Mouse (Mus musculus): Measurements from ENCODE around the gene Sema3g.

The Sema3g gene

DNA sequence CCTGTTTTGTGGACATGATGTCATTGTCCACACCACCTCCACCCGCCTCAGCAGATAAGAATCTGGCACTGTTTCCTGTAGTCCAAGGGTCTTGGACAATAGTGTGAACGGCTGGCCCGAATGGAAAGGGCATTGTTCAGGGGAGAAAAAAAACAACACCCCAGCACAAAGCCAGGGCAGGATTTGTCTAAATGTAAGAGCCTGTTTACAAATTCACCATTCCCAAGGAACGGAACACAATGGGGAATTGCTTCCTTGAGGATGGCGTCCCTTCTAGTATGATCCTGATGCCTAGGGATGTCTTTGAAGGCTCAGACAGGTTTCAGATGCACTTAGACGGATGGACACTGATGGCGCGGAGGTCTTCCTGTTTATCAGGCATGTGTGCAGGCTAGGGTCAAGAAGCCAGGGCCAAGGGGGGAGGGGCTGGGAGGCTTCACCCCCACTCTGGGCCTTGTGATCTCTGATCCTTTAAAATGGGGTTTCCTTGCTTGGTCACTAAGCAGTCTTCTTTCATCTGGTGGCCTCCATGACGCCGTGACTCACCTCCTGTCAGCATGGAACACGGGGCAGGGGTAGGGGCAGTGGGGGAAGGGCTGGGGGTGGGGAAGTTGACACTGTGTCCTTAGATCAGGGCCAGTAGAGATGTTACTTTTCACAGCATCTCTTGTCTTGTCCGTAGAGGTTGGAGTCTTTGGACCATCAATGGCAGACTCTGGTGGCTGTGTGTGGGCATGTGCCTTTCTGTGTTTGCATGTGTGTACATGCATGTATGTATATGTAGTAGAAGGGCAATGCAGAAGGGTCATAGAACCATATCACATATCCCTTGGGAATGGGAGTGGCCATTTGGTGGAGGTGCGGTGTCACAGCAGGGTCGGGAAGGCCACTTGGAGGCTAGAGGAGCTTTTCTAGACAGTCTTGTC, 15.7 kb downstream of the Sema3g start:
- DNase-seq, result no peak

- DNase-seq, result peak; percentile 78
Observed at GRCm38 (mm10) chr14:31233996-31234591, 16.4 kb downstream of the Sema3g start.

GRCm38 (mm10) chr14:31237101-31237882, 19.6 kb downstream of the Sema3g start:
- no peak for DNase-seq

- no peak for DNase-seq
Observed at GRCm38 (mm10) chr14:31240528-31240927, 22.9 kb downstream of the Sema3g start.

GRCm38 (mm10) chr14:31244777-31245176, 27.1 kb downstream of the Sema3g start:
- DNase-seq, result no peak

DNA sequence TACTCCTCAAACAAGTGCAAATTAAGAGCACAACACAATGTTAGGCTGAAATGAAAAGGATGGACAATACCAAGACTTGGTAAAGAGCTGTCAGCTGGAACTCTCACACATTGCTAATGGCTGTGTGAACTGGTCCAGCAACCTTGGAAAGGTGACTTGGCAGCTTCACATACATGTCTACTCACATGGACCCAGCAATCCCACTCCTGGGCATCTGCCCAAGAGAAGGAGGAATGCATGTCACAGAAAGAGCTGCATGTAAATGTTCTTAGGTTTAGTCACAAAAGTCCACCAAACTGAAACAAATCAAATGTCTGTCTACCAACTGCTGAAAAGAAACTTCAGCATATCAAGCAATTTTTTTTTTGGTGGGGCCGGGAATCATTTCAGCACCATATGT, 28.3 kb downstream of the Sema3g start:
- DNase-seq, result no peak

DNA sequence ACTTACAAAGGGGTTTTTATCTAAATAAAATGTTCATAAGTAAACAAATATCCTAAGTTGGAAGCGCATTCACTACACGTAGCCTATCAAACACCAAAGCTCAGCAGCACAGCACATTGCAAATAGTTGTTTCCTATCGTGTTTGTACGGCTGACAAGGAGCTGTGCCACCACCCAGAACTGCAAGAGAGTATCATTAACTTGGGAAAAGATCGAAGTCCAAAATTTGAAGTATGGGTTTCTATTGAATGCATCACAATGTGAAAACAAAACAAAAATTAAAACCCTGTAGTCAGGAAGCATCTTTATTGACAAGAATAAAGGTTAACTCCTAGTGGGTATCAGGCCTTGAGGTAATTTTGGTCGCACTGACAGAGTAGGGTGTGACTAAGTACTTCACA, 30.7 kb downstream of the Sema3g start:
- no peak for DNase-seq

- no peak for DNase-seq
Observed at GRCm38 (mm10) chr14:31250222-31251083, 32.8 kb downstream of the Sema3g start.

DNA sequence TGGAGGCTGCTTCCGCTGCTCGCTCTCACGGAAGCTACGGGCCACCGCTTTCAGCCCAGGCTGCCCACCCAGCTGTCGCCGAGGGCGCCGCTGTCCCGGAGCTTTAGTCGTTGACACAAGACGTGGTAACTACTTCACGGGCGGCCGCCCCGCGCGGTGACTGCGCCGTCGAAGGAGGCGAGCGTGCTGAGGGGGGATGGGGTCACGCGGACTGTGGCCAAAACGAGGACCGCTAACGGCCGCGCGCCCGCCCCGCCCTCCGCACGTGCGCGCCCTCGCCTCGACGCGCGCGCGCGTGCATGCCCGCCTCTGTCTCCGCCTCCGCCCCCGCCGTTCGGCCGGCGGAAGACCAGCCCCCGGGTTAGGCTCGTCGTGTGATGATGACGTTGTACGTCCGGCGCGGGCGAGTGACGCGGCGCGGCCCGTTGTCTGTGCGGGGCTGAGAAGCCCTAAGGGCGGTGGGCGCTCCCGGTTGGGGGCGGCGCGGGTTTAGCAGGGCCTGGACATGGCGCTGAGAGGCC, 33.5 kb downstream of the Sema3g start, which contains the start of the genes Phf7 and Bap1:
Gene Phf7, minus strand, starts transcription at position 234 of the 521 bp plus-strand sequence.
Gene Bap1, plus strand, starts transcription at position 367 of the 521 bp plus-strand sequence.
- DNase-seq, result peak; percentile 95

GRCm38 (mm10) chr14:31251626-31252025, 34.0 kb downstream of the Sema3g start:
- DNase-seq, result no peak

DNA sequence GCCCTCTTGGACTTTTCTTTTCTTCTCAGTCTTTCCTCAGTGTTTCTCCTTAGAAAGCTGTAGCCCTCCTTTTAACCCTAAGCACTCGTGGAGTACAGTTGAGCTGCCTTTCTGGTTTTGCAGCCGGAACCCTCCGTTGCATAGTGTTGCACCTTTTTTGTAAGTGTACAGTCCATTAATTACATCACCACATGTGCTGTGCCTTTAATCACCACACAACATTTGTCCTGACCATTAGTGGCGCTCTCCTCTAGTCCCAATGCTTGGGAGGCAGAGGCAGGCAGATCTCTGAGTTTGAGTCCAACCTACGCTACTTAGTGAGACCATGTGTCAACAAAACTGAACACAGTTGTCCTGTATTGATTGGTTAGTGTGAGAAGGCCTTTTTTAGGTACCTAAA, 34.4 kb downstream of the Sema3g start:
- DNase-seq, result no peak

GRCm38 (mm10) chr14:31258476-31259050, 40.9 kb downstream of the Sema3g start:
- DNase-seq, result no peak

- no peak for DNase-seq
Observed at GRCm38 (mm10) chr14:31260374-31260773, 42.7 kb downstream of the Sema3g start.

- no peak for DNase-seq
Observed at GRCm38 (mm10) chr14:31260932-31261331, 43.3 kb downstream of the Sema3g start.

GRCm38 (mm10) chr14:31267649-31268048, 50.0 kb downstream of the Sema3g start:
- DNase-seq, result no peak

DNA sequence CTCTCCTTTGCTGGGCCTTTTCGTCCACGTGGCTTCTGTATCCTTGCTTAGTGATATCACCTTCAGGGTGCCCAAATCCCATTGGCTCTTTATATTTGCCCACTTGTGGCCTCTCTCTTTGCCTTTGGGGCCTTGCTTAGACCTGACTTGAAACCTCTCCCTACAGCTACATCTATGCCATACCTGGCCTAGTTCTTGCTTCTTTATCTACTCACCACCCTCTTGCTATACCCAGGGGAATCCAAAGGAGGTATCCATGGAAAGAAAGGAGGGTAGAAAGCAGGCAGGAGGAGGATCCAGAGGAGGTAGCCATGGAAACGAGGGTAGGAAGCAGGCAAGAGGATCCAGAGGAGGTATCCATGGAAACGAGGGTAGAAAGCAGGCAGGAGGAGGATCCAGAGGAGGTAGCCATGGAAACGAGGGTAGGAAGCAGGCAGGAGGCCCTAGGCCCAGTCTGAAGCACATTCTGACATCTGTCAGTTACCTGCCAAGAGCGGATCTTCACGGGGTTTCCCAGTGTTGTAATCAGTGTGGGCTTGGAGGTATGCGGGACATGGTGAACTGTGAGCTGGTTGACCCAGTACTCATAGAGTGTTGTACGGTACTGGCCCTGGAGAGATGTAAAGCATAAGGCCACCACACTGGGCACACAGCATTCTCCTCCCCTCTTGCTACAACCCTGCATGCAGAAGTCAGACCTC, 50.8 kb downstream of the Sema3g start:
- DNase-seq, result no peak

GRCm38 (mm10) chr14:31269456-31270100, 51.9 kb downstream of the Sema3g start:
- no peak for DNase-seq

DNA sequence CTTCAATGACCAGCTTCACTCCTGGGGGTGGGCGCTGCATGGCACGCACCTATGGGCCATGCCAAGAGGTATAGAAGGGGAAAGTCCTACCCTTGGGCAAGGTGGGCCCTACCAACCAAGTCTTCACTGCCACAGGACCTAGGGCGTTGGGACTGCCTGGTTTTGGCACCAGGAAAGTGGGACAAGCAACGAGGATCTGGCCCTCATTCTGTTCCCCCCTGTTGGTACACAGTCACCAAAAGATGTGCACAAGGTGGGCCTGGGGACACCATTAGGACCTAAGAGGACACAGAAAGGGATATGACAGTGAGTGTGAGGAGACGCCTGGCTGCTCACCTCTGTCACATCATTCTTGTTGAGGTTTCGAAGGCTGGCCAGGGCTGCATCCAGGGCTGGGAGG, 53.5 kb downstream of the Sema3g start:
- no peak for DNase-seq

DNA sequence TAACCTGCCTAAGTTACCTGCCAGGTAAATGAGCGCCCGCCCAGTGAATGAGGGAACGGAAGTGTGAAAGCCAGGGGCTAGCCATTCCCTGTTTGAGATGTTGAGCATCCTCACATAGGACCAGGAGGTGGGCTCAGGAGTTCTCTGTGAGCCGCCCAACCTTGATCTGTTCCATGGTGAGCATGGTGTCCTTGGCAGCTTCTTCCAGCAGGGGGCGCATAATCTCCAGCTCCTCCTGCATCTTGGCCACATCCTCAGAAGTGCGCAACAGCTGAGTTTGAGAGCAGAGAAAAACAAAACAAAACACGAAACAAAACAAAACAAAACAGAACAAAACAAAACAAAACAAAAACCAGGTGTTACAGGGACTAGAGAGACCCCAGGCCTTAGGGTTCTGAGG, 54.5 kb downstream of the Sema3g start:
- DNase-seq, result peak; percentile 61
